Mouse (Mus musculus) liver, adult 2 months (tissue): Measurements from ENCODE around the gene BC028528.

Source experiments
- CTCF ChIP-seq: fragments of 200-500 bp; IDR thresholded peaks from 2 replicates; pipeline ENCODE4 v1.5.1; 2011; ENCODE audit warnings: low read depth, low read length, control low read depth
- POLR2A ChIP-seq: fragments of 200-500 bp; IDR thresholded peaks from 2 replicates; pipeline ENCODE4 v1.6.1; 2011; ENCODE audit warnings: low read length, control low read depth; ENCODE audit not compliant: insufficient read depth; ENCODE audit errors: extremely low read depth

DNA sequence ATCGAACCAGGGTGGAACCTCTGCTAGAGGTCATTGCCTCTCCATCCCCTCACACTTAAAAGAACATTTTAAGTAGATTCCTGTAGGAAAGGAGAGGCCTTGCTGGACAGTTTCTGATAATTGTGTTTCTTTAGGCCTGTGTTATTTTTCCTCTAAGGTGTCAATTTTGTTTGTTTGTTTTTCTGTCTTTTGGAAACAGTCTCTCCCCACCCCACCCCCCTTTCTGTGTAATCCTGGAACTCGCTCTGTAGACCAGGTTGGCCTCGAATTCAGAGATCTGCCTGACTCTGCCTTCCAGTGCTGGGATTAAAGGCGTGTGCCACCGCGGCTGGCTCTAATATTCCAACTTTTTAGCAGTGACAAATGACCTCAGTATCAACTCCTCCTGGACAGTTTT lies 36.5 kb upstream of the BC028528 start:
- TF ChIP-seq CTCF = no peak
- no peak for TF ChIP-seq POLR2A
